Mouse (Mus musculus): ENCODE measurements at regions not wholly inside any gene's neighbourhood (a gene's known extent, or its start where the extent isn't known, plus 50 kb on each side); places are given as distances from the start of the nearest gene placed in this dataset.

DNA sequence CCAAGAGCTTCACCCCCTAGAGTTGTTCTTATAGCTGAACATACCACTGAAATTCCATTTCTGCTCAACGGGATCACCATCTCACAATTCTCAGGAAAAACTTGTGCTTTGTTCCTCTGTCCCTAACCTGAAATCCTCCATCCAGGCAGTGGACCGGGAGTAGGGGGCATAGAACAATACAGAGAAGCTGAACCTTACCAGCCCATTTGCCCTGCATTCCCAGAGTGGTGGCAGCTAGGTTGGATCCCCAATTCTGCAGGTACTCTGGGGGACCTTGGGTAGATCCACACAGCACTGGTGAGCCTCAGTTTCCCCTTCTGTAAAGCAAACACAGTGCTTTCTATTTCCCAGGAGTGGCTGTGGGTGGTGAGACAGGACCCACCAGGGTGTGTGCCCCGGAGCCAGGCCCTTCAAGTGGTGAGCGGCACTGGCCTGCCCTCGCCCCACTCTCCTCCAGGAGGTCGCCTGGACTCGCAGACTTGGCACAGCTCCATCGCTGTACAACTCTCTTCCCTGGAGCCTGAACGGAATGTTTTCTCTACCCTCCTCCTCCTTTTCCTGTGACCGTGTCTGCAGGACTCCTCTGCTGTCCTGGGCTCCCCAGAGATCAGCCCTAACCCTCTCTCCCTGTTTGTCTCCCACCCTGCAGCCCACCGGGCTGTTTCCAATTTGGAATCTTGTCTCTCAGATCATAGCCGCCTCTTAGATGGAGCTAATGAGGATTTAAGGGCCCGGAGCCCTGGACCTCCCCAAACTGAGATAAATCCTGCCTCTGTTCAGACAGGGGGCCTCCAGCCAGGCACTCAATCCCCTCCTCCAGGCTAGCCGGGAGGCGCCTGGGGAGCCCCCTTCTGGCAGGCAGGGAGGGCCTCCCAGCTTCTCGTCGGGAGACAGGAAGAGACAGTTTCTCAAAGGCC, 52.3 kb upstream of the Cux1 start:
- no peak for DNase-seq (ENCODE audit: low read depth, low spot score)

- DNase-seq (ENCODE audit: low read depth, low spot score): no peak
Measured at GRCm38 (mm10) chr5:136620234-136620633, 52.9 kb upstream of the Cux1 start.

DNA sequence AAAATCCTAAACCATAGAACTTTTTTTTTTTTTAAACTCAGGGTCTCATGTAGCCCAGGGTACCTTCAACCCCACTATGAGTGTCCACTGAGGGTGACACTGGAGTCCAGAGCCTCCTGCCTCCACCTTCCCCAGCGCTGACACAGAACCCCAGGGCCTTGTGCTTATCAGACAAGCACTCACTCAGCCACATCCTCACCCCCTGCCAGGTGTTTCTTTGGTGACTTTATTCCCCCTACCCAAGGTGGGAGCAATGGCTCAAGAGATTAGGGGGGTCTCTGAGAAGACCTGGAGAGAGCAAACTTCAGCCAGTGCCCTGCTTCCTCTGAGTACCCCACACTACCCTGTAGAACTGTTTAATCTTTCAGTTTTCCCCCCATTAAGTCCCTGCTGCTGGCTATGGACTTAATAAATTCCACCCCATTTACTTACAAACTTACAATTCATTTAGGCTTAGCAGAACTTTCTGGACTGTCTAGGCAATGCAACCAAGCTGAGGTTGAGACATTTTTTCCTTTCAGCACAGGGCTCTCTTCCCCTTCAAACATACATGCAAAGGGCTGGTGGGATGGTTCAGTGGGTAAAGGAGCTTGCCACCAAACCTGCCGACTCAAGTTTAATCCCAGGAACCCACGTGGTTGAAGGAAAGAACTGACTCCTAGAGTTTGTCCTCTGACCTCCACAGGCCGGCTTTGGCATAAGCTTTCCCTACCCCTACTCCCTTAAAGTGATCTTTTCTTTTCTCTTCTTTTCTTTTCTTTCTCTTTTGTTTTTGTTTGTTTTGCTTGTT, 54.2 kb upstream of the Cux1 start:
- DNase-seq (ENCODE audit: low read depth, low spot score): no peak

- DNase-seq (ENCODE audit: low read depth, low spot score): no peak
Measured at GRCm38 (mm10) chr5:136622152-136622551, 54.9 kb upstream of the Cux1 start.

- peak; percentile 87 for DNase-seq (ENCODE audit: low read depth, low spot score)
Measured at GRCm38 (mm10) chr5:136622721-136623542, 55.6 kb upstream of the Cux1 start.

DNA sequence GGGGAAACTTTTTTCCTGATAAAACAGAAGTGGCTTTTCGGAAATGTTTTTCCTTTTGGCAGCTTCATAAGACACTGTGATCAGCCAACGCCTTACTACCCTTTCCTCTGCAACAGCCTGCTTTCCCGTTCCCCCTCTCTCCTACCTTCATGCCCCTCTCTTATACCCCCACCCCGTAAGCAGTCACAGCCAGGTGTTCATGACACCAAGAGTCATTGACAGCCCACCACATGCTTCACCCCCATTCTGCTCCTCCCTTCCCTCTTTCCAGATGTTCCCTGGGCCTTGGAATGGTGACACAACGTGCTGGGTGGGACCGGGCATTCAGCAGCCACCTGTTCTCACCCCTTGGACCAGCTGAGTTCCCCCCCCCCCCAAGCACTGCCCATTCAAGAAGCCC, 56.5 kb upstream of the Cux1 start:
- no peak for DNase-seq (ENCODE audit: low read depth, low spot score)

GRCm38 (mm10) chr5:136625176-136625991, 58.1 kb upstream of the Cux1 start:
- no peak for DNase-seq (ENCODE audit: low read depth, low spot score)

DNA sequence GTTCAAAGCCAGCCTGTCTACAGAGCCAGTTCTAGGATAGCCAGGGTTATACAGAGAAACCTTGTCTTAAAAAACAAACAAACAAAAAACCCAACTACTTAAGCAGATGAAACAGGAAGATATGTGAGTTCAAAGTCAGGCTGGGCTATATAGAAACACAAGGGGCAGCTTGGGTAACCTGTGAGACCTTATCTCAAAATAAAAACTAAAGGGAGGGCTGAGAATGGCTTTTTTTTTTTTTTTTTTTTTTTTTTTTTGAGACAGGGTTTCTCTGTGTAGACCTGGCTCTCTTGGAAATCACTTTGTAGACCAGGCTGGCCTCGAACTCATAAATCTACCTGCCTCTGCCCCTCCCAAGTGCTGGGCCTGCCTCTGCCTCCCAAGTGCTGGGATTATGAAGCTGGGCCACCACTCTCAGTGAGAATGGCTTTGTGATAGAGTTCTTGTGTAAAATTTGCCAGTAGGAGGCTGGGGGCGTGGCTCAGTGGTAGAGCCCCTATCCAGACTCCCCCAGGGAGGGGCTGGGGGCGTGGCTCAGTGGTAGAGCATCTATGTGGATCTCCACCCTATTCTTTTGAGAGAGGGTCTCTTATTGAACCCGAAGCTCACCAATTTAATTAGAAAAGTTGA, 59.0 kb upstream of the Cux1 start:
- peak; percentile 16 for DNase-seq (ENCODE audit: low read depth, low spot score)

GRCm38 (mm10) chr5:136626891-136627290, 59.6 kb upstream of the Cux1 start:
- no peak for DNase-seq (ENCODE audit: low read depth, low spot score)

DNA sequence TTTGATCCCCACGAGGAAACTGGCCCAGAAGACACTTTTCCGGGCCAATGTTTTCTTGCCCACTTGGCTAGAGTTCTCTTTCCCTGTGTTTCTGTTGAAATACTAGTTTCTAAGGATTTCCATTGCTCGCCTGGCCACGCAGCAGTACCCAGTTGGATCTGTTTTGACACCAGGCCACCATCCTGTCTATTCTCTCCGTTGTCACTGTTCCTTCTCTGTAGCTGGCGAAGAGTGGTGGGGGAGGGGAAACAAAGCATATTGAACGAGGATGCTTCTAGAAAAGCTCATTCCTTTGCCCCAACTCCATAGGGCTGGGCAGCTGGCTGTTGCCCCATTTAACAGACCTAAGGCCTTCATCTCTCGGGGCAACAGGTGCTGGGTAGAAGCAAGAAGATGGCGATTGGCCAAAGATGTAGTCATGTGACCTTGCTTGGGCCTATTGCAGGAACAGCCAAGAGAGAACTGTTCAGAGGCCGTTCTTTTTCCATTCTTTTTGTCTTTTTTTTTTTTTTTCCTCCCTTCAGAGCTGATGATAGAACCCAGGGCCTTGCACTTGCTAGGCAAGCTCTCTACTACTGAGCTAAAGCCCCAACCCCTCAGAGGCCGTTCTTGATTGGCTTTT, 60.5 kb upstream of the Cux1 start:
- peak; percentile 30 for DNase-seq (ENCODE audit: low read depth, low spot score)

- DNase-seq (ENCODE audit: low read depth, low spot score): no peak
Measured at GRCm38 (mm10) chr5:136628502-136628901, 61.2 kb upstream of the Cux1 start.

DNA sequence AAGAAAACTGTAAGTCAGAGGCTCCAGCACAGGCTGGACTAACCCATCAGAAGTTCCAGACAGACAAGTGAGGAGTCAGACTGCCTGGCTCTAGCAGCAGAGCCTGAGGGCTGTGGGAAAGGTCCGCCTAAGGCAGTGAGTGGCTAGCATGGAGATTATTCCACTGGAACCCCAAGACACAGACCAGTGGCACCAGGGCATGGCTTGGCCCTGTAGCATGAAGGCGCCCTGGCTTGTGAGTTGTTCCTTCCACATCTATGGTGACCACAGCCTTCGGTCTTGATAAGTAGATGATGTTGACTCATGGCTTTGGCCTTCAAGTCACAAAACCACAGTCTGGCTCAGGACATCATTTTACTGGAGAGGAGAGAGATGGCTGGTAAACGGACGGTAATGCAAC, 60.7 kb upstream of the Myl10 start:
- DNase-seq (ENCODE audit: low read depth, low spot score): no peak

- DNase-seq (ENCODE audit: low read depth, low spot score): no peak
Measured at GRCm38 (mm10) chr5:136633901-136634300, 59.0 kb upstream of the Myl10 start.

DNA sequence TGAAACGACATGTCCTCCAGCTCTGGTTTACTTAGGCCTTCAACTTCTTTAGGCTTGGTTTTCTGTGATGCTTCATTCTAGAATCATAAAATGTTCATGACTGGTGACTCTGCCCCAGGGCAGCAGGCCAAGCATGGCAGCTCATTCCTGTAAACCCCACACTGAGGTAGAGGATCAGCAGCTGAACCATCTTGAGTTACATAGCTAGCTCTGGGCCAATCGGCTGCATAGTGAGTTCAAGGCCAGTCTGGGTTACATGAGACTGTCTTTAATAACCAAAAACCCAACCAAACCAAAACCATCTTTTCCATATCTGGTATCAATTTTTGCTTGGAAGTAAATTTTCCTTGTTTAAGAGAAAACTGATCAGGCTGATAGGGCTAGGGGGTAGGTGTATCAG, 57.8 kb upstream of the Myl10 start:
- no peak for DNase-seq (ENCODE audit: low read depth, low spot score)

DNA sequence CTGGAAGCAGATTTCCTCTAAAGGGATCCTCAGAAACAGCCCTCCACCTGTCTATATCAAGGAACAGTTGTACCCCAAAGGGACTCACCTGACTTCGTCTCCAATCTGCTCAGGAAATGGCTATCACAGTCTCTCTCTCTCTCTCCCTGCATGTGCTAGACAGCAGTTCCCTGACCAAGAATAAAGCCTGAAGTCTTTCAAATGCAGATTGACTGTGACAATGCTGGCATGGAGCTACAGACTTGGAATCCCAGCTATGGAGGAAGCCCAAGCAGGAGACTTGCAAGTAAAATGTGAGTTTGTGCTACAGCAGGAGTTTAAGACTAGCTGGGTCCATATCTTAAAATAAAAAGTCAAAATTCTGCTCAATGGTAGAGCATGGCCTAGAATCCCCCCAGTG, 56.5 kb upstream of the Myl10 start:
- no peak for DNase-seq (ENCODE audit: low read depth, low spot score)

GRCm38 (mm10) chr5:136637872-136638271, 55.1 kb upstream of the Myl10 start:
- no peak for DNase-seq (ENCODE audit: low read depth, low spot score)

- DNase-seq (ENCODE audit: low read depth, low spot score): no peak
Measured at GRCm38 (mm10) chr5:136640871-136641619, 51.9 kb upstream of the Myl10 start.

- no peak for DNase-seq (ENCODE audit: low read depth, low spot score)
Measured at GRCm38 (mm10) chr5:136642208-136642607, 50.7 kb upstream of the Myl10 start.

Data from CD4-positive helper T cell, adult 2 months (primary cell).